Mouse (Mus musculus) hindbrain, postnatal 0 days (tissue): Measurements from ENCODE around the gene Chst8. TPM values are rescaled to one million over a fixed set of nuclear protein-coding genes. Genes with fewer than 3 reads are reported as not detected.

Experiments
- ATAC-seq: fragments of 200-750 bp; cut with Nextera tagmentation; 2 replicates; pipeline ENCODE4 v1.8.0; 2017; ENCODE audit warnings: mild to moderate bottlenecking, moderate TSS enrichment, moderate library complexity
- DNase-seq: peaks from one replicate; pipeline ENCODE4 v3.0.0-alpha.2; 2015; ENCODE audit warnings: low spot score
- H3K27ac ChIP-seq: fragments of 300-500 bp; sonication (generic); 2 replicates; pipeline ENCODE4 v1.5.1; 2014; ENCODE audit warnings: mild to moderate bottlenecking
- H3K27me3 ChIP-seq: fragments of 300-500 bp; sonication (generic); 2 replicates; pipeline ENCODE4 v1.6.1; 2014; ENCODE audit warnings: low read length, mixed read lengths; ENCODE audit not compliant: insufficient read depth
- H3K36me3 ChIP-seq: fragments of 300-500 bp; sonication (generic); 2 replicates; pipeline ENCODE4 v1.6.1; 2014; ENCODE audit warnings: low read length, mixed read lengths; ENCODE audit not compliant: insufficient read depth
- H3K4me1 ChIP-seq: fragments of 300-500 bp; sonication (generic); 2 replicates; pipeline ENCODE4 v1.6.1; 2014; ENCODE audit warnings: antibody characterized with exemption, low read length, mixed read lengths; ENCODE audit not compliant: insufficient read depth
- H3K4me2 ChIP-seq: fragments of 300-500 bp; sonication (generic); 2 replicates; pipeline ENCODE4 v1.6.1; 2014; ENCODE audit warnings: low read depth, mild to moderate bottlenecking, low read length, moderate library complexity, mixed read lengths
- H3K4me3 ChIP-seq: fragments of 300-500 bp; sonication (generic); 2 replicates; pipeline ENCODE4 v1.5.1; 2014; ENCODE audit warnings: low read length
- H3K9ac ChIP-seq: fragments of 300-500 bp; sonication (generic); replicated peaks from 2 replicates; pipeline ENCODE4 v1.6.1; 2014; ENCODE audit warnings: mild to moderate bottlenecking, low read length, moderate library complexity, mixed read lengths
- H3K9me3 ChIP-seq: fragments of 300-500 bp; sonication (generic); 2 replicates; pipeline ENCODE4 v1.6.1; 2016; ENCODE audit warnings: low read length, mixed read lengths
- CTCF ChIP-seq: IDR thresholded peaks from 2 replicates; pipeline ENCODE4 v1.5.1; 2016; ENCODE audit warnings: antibody characterized with exemption, control low read depth, low read depth
- WGBS: fragments of 180-500 bp; shearing (Covaris S2); extraction: QIAGEN DNeasy Blood & Tissue Kit; methylation state at CpG from one replicate; pipeline ENCODE4 v1.1.7; 2014; 5-methylcytosine and 5-hydroxymethylcytosine counted together
- polyA plus RNA-seq: library from polyadenylated mRNA; unstranded; fragments of >200 nt; fragmentation: Nextera tagmentation; extraction: Ambion mirVana; gene quantifications from 2 replicates; pipeline ENCODE4 v1.2.1, GENCODE M21; 2015
- total RNA-seq: library from RNA; depleted of rRNA; stranded (reverse); fragments of >200 nt; gene quantifications from 2 replicates; pipeline ENCODE4 v1.2.3, GENCODE M21; 2014

Gene Chst8
- total and polyA plus RNA-seq, 2 experiments from 2014 or later, result 10.0 to 27.8 TPM

DNA sequence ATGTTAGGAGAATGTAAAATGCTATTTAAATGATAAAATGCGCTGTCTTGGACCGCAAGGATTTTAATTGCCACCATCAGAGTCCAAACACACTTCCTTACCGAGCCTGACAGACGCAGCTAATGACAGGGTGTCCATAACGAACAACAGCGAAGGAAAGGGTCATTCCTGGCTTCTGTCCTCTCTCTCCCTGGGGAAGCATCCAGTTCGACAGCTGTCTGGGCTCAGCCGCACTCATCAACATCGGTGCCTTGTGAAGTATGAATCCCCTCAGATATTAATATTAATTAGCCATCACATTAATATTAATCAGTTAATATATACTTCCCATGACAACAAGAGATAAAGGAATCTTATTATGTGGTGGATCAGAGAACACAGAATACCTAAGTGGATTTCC is 117.6 kb downstream of the Chst8 start:
- Histone ChIP-seq H3K36me3 (no peaks in the 10 kb centered on the region), H3K9me3 (no peaks in the 10 kb centered on the region), H3K4me2 (no peak overlapping the region), H3K4me1 (peaks cover 11% of the 10 kb centered on the region; the same call in 1 of the 2 replicates), H3K4me3 (no peak overlapping the region), H3K9ac (no peak overlapping the region), H3K27ac (no peak overlapping the region), H3K27me3 (no peaks in the 10 kb centered on the region)
- ATAC-seq (no peak), DNase-seq (no peak)
- 26% methylated on average over 9 of the region's 9 CpGs for whole genome bisulfite sequencing
- TF ChIP-seq CTCF, result no peak

GRCm38 (mm10) chr7:34693916-34694315 is 118.6 kb downstream of the Chst8 start:
- Histone ChIP-seq H3K27me3 (no peaks in the 10 kb centered on the region), H3K27ac (no peak overlapping the region), H3K4me2 (no peak overlapping the region), H3K4me3 (no peak overlapping the region), H3K36me3 (no peaks in the 10 kb centered on the region), H3K9ac (no peak overlapping the region), H3K9me3 (no peaks in the 10 kb centered on the region), H3K4me1 (peaks cover 11% of the 10 kb centered on the region; the same call in 1 of the 2 replicates)
- no peak for TF ChIP-seq CTCF
- 93% methylated on average over 13 of the region's 13 CpGs for WGBS
- ATAC-seq, result no peak
- no peak for DNase-seq

GRCm38 (mm10) chr7:34693072-34693471 is 119.4 kb downstream of the Chst8 start:
- Histone ChIP-seq H3K4me3 (no peak overlapping the region), H3K27ac (no peak overlapping the region), H3K9ac (no peak overlapping the region), H3K36me3 (no peaks in the 10 kb centered on the region), H3K27me3 (no peaks in the 10 kb centered on the region), H3K4me2 (no peak overlapping the region), H3K9me3 (no peaks in the 10 kb centered on the region), H3K4me1 (peaks cover 11% of the 10 kb centered on the region; the same call in 1 of the 2 replicates)
- ATAC-seq (peak; percentile 27; the same call in 1 of the 2 replicates), DNase-seq (peak; percentile 59)
- 40% methylated on average over 4 of the region's 4 CpGs for WGBS
- no peak for TF ChIP-seq CTCF

- no peak overlapping the region for H3K4me3 ChIP-seq
- H3K9ac ChIP-seq, result no peak overlapping the region
- peaks cover 11% of the 10 kb centered on the region; the same call in 1 of the 2 replicates for H3K4me1 ChIP-seq
- no peak for TF ChIP-seq CTCF
- 40% methylated on average over 13 of the region's 13 CpGs for WGBS
- no peak overlapping the region for H3K4me2 ChIP-seq
- no peak for ATAC-seq
- peak; percentile 25 for DNase-seq
- no peaks in the 10 kb centered on the region for H3K36me3 ChIP-seq
- H3K9me3 ChIP-seq, result no peaks in the 10 kb centered on the region
- H3K27me3 ChIP-seq, result no peaks in the 10 kb centered on the region
- no peak overlapping the region for H3K27ac ChIP-seq
Measured at GRCm38 (mm10) chr7:34690111-34690510, 122.4 kb downstream of the Chst8 start.

DNA sequence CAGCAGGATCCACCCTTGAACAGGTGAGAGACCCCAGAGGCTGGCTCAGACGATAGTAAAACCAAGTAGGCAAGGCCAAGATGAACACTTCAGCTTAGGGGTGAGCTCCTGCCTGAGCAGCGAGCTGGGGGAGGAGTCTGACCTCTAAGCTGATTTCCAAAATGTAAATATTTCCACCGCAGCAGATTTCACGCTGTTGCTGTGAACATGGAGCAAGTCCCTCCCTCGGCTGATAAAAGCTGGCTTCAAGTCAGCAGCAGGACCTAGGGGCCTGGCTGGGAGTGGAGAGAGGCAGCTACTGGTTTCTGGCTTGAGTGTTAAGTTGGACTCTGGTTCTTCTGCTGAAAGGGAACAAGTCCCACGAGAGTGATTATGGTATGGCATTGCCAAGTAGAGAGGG is 123.5 kb downstream of the Chst8 start:
- Histone ChIP-seq H3K27me3 (no peaks in the 10 kb centered on the region), H3K9ac (no peak overlapping the region), H3K4me2 (no peak overlapping the region), H3K27ac (no peak overlapping the region), H3K36me3 (no peaks in the 10 kb centered on the region), H3K4me1 (peaks cover 11% of the 10 kb centered on the region; the same call in 1 of the 2 replicates), H3K4me3 (no peak overlapping the region), H3K9me3 (no peaks in the 10 kb centered on the region)
- peak; percentile 38 for DNase-seq
- 31% methylated on average over 6 of the region's 6 CpGs for WGBS
- ATAC-seq, result no peak
- no peak for TF ChIP-seq CTCF

- Histone ChIP-seq H3K9me3 (no peaks in the 10 kb centered on the region), H3K27ac (no peak overlapping the region), H3K4me2 (no peak overlapping the region), H3K4me3 (no peak overlapping the region), H3K9ac (no peak overlapping the region), H3K4me1 (no peaks in the 10 kb centered on the region), H3K27me3 (no peaks in the 10 kb centered on the region), H3K36me3 (no peaks in the 10 kb centered on the region)
- WGBS, result 33% methylated on average over 7 of the region's 7 CpGs
- TF ChIP-seq CTCF, result no peak
- ATAC-seq (no peak), DNase-seq (no peak)
Measured at GRCm38 (mm10) chr7:34685801-34686200, 126.7 kb downstream of the Chst8 start.

DNA sequence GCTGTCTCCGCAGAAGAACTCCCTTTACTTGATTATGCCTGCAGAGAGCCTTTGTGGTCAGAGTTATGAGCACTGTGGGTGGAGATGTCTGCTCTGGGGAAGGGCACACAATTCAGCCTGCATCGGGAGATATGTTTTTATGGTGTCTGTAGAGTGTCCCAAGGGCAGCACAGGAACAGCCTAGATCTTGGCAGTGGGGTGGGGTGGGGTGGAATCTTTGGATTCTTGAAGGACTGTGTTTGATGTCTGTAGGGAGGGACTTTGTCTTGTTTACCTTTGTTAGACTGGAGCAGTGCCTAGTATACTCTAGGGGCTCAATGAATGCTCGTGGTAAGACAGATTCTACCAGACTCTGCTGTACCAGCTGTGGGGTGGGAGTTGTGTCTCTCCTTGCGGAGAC is 127.3 kb downstream of the Chst8 start:
- no peak overlapping the region for H3K4me3 ChIP-seq
- no peak overlapping the region for H3K9ac ChIP-seq
- 68% methylated on average over 4 of the region's 4 CpGs for WGBS
- no peak for ATAC-seq
- no peak overlapping the region for H3K27ac ChIP-seq
- H3K36me3 ChIP-seq, result no peaks in the 10 kb centered on the region
- no peak for TF ChIP-seq CTCF
- no peak for DNase-seq
- no peaks in the 10 kb centered on the region for H3K27me3 ChIP-seq
- H3K4me1 ChIP-seq, result peaks cover 4% of the 10 kb centered on the region; the same call in 1 of the 2 replicates
- no peaks in the 10 kb centered on the region for H3K9me3 ChIP-seq
- no peak overlapping the region for H3K4me2 ChIP-seq
